Mouse (Mus musculus) left cerebral cortex, adult 2 months (tissue): Measurements from ENCODE around the gene Spata4. TPM values are rescaled to one million over a fixed set of nuclear protein-coding genes. Genes with fewer than 3 reads are reported as not detected.
"Not testable (repeated sequence)": the region's sequence is repeated elsewhere in the genome, so short reads cannot be mapped to it uniquely, and the experiment has no call there.

Experiments used
- DNase-seq, 2 experiments: peaks; one replicate each; pipeline ENCODE4 v3.0.0; 2021 to 2022; ENCODE audit warnings: low spot score in 2 of 2, mixed read lengths in 1 of 2; ENCODE audit errors: extremely low spot score in 1 of 2
- H3K27ac ChIP-seq: fragments of 200-600 bp; 2 replicates; pipeline ENCODE4 v1.8.1; 2022
- H3K4me3 ChIP-seq: fragments of 200-600 bp; 2 replicates; pipeline ENCODE4 v1.8.1; 2022
- CTCF ChIP-seq: fragments of 200-600 bp; IDR thresholded peaks from 2 replicates; pipeline ENCODE4 v1.8.1; 2022; ENCODE audit warnings: antibody characterized with exemption, mild to moderate bottlenecking, moderate library complexity
- intact Hi-C: fragments of 180-260 bp; cut with DNase I; formaldehyde crosslinking; loops from one replicate; pipeline ENCODE4 v1.15.1; 2025
- total RNA-seq, 2 experiments: library from RNA; stranded (reverse); gene quantifications; 2 replicates each; pipeline ENCODE4 v1.2.3; 2021

Spata4 gene
- total RNA-seq, 2 experiments from 2014 or later, result not detected

- Histone ChIP-seq H3K27ac (peak overlapping the region; percentile 67), H3K4me3 (no peak overlapping the region)
- DNase-seq, result no peak
- intact Hi-C loops, result no loop called here
- TF ChIP-seq CTCF, result no peak
Measured at GRCm38 (mm10) chr8:54597386-54597785, 3.2 kb upstream of the Spata4 start.

GRCm38 (mm10) chr8:54603440-54603839 is 2.9 kb downstream of the Spata4 start:
- Histone ChIP-seq H3K27ac (no peak overlapping the region), H3K4me3 (no peak overlapping the region)
- DNase-seq, result no peak
- intact Hi-C loops, result no loop called here
- TF ChIP-seq CTCF, result no peak

GRCm38 (mm10) chr8:54609336-54609735 is 8.8 kb downstream of the Spata4 start:
- intact Hi-C loops, result no loop called here
- H3K4me3 ChIP-seq, result no peak overlapping the region
- TF ChIP-seq CTCF, result no peak
- no peak for DNase-seq
- no peak overlapping the region for H3K27ac ChIP-seq

GRCm38 (mm10) chr8:54610238-54610637 is 9.7 kb downstream of the Spata4 start:
- intact Hi-C loops, result no loop called here
- no peak for DNase-seq
- no peak overlapping the region for H3K27ac ChIP-seq
- no peak for TF ChIP-seq CTCF
- no peak overlapping the region for H3K4me3 ChIP-seq

- intact Hi-C loops, result not testable (repeated sequence)
Measured at GRCm38 (mm10) chr8:54616710-54617109, 16.1 kb downstream of the Spata4 start.

GRCm38 (mm10) chr8:54638634-54639033 is 38.1 kb downstream of the Spata4 start:
- H3K27ac ChIP-seq, result no peak overlapping the region
- TF ChIP-seq CTCF, result no peak
- no peak for DNase-seq
- H3K4me3 ChIP-seq, result no peak overlapping the region
- intact Hi-C loops, result no loop called here

More at GRCm38 (mm10) chr8:54616710-54617109, 16.1 kb downstream of the Spata4 start:
- H3K4me3 ChIP-seq, DNase-seq, H3K27ac ChIP-seq: not testable (repeated sequence)

Other genes with a start within 250 kb of the Spata4 start
- 1 to 10 TPM; 1.9 to 2.0 TPM for gene Asb5, start 71.2 kb upstream of the Spata4 start, total RNA-seq
- gene Spcs3, start 70.8 kb upstream of the Spata4 start, total RNA-seq, result 10 to 100 TPM; 65.5 to 70.2 TPM